Mouse (Mus musculus) bone marrow macrophage, adult 2 months (primary cell): Measurements from ENCODE around the gene Ankle1.

Experiments
- CTCF ChIP-seq: IDR thresholded peaks from 2 replicates; pipeline ENCODE4 v1.5.1; 2012; ENCODE audit warnings: low read depth, mild to moderate bottlenecking, low read length, moderate library complexity
- POLR2A ChIP-seq: IDR thresholded peaks from 2 replicates; pipeline ENCODE4 v1.6.1; 2012; ENCODE audit warnings: mild to moderate bottlenecking, low read depth, low read length, borderline replicate concordance

- TF ChIP-seq CTCF: no peak
- no peak for TF ChIP-seq POLR2A
Observed at GRCm38 (mm10) chr8:71452669-71453068, 46.9 kb downstream of the Ankle1 start.
